Mouse (Mus musculus) embryo, embryonic 10.5 days (tissue): ENCODE results near the gene Ccdc141.
A peak's percentile ranks its signal among the peaks of the same experiment; 100 is the strongest.

Experiments
- DNase-seq: peaks from one replicate; pipeline ENCODE4 v3.0.0-alpha.2; 2015; ENCODE audit warnings: low spot score

Ccdc141 gene

DNA sequence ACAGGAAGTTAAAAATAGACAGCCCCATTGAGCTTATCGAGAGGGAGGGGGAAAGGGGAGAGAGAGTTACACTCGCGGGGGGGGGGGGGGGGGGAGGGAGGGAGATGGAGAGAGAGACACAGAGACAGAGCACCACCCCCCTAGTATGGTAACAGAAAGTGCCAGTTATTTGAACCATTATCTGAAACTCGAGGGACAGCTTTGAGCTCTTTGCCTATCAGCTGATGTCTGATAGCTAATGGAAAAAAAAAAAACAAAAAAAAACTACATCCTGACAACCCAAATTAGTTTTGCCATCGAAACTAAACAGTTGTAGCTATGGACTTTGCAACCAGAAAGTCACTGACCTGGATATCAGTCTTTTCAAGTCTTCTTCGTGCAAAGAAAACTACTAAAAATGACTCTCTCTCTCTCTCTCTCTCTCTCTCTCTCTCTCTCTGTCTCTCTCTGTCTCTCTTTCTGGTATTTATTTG is at the start of gene Ccdc141:
Gene Ccdc141 (minus strand): TSS at position 4 of the 473 bp plus-strand sequence.
- no peak for DNase-seq

DNA sequence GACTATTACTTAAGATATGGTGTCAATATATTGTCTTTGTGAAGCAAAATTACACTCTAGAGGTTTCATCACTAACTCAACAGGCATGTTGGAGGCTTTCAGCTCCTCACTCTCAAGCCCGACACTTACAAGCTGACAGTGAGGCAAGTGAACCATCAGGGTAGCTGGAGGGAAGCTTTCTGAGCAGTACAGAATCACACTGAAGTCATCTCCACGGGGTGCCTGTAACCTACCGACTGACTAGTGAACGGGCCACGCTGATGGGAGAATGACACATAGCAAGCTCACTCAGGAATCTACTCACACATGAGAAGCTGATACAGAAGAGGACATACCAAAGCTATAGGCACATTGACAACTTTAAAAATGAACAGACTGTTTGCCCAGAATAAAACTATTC is 42.4 kb upstream of the Ccdc141 start:
- no peak for DNase-seq

GRCm38 (mm10) chr2:77206951-77207350 is 36.5 kb upstream of the Ccdc141 start:
- DNase-seq, result no peak

GRCm38 (mm10) chr2:77203916-77204315 is 33.5 kb upstream of the Ccdc141 start:
- DNase-seq, result peak; percentile 62

DNA sequence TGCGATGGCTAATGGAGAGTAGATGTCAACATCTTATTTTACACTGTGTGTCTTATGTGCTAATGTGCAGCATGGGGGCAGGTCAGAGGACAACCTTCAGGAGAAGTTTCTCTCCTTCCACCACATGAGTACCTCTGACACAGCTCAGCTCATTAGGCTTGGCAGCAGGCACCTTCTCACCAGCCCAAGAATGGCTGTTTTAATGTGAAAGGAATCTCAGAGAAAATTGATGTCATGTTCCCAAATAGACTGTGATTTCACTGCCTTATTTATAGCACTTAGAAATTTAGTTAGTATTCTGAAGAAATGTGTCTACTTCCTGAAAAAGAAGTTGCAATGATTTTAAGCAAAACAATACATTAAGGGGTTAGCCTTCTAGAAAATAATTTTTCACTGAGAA is 31.5 kb upstream of the Ccdc141 start:
- no peak for DNase-seq

GRCm38 (mm10) chr2:77200958-77201614 is 30.6 kb upstream of the Ccdc141 start:
- DNase-seq, result no peak

DNA sequence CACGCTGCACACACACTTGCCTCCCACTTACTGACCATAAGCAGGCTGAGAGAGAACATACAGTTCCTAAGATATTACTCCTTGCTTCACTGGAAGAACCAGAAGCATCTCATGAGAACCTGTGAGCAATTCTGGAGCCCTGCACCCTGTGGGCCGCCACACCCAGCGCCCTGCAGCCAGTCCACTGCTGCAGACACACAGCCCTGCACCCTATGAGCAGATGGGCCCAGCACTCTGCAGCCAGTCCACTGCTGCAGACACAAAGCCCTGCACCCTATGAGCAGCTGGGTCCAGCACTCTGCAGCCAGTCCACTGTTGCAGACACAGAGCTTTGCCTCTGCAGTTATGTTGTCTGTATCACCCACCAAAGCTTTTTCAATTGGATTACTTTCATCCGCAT is 29.9 kb upstream of the Ccdc141 start:
- DNase-seq, result no peak

DNA sequence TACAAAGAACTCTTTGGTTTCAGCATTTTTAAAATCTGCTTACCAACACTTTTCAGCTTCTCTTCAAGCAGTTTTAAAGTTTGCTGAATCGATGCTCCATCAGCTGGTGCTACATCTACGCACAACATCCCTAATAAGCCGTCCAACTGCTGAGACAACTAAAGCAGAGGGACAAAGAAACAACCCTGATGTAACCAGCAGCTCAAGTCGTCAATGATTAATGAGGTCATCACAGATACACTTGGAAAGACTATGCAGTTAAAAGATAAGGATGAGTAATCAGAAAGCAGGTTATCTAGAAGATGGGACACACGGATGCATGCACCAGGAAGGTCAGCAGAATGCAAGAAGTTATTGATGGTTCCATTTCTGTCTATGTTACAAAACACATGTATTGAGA is 27.8 kb upstream of the Ccdc141 start:
- DNase-seq, result no peak

GRCm38 (mm10) chr2:77196819-77197218 is 26.4 kb upstream of the Ccdc141 start:
- DNase-seq, result no peak

DNA sequence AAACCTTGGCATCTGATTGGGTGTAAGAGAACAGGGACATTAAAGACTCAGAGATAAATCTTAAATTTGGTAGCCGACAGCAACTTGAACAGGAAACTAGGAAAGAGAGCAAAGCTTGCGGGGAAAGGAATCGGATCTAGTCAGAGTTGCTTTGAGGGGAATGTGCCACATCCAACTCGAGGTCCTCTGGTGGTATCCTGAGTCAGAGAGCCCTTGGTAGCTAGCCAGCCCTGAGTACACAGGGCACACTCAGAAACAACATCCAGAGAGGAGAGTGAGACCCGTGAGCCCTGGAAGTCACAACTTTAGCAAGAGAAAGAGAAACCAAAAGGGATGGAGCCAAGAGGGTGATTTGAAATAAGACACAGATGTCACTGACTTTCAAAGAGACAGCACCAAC is 24.6 kb upstream of the Ccdc141 start:
- no peak for DNase-seq

DNA sequence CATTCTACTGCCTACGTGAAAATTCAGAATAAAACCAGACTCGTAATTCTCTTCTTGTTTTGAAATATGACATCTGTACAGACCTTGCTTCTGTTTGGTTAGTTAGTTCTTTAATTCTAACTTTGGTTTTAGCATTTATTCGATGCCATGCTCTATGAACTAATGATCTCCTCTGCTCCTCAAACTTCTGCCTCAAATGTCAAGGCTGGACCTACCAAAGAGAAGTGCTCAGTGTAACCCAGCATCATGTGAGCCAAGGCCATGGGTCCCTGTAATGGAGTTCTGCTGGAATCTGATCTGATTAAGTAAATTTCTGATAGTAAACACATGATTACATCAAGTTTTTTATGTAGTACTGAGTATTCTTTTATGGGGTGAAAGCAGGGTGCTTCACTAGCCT is 21.4 kb upstream of the Ccdc141 start:
- no peak for DNase-seq

DNA sequence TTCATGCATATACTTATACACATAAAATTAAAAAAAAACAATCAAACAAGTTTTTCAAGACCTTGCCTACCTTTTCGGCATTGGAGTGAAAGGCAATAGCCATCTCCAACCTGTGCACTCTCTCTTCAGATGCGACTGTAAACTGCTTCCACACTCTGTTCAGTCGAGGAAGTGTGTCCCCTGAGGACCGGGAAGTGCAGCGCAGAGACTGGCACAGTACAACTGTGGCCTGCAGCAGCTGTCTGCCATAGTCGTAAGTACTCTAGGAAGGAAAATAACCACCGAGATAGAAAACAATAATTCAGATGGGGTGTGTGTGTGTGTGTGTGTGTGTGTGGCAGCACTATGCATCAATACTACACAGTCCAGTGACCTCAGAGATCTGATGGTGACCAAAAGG is 20.5 kb upstream of the Ccdc141 start:
- no peak for DNase-seq

DNA sequence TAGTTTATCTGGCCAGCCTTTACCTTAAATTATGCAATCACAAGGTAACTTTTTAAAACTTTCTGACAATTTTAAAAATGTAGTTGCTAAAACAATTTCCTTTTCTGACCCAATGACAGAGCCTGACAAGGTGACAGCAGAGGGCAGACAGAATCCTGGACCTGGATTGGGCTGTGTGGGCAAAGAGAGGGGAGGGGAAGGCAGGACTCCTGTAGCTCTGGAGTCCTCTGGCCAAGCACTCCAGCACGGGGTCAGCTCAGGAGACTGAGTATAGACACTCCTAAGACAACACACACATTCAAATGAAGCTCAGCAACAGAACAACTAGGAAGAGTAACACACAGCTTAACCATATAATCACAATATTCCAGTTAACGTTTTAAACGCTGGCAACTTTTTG is 19.9 kb upstream of the Ccdc141 start:
- DNase-seq, result no peak

DNA sequence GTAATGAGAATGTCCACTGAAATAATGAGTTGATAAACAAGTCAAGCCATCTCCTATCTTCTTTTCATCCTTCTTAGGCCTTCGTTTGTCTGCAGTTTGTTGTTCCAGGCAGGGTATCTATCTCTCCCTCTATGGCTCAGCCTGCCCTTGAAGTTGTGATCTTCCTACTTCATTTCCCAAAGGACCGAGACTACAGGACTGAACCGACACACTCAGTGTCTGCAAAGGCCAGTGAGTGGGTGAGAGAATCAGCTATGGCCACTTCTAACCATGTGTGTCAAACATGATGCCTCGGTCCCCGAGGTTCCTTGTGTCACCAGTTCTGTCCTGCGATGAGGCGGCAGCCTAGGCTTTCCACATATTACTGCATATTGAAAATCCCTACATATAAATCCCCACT is 19.2 kb upstream of the Ccdc141 start:
- DNase-seq, result no peak

GRCm38 (mm10) chr2:77187501-77187900 is 17.1 kb upstream of the Ccdc141 start:
- DNase-seq, result no peak

GRCm38 (mm10) chr2:77186912-77187311 is 16.5 kb upstream of the Ccdc141 start:
- no peak for DNase-seq

DNA sequence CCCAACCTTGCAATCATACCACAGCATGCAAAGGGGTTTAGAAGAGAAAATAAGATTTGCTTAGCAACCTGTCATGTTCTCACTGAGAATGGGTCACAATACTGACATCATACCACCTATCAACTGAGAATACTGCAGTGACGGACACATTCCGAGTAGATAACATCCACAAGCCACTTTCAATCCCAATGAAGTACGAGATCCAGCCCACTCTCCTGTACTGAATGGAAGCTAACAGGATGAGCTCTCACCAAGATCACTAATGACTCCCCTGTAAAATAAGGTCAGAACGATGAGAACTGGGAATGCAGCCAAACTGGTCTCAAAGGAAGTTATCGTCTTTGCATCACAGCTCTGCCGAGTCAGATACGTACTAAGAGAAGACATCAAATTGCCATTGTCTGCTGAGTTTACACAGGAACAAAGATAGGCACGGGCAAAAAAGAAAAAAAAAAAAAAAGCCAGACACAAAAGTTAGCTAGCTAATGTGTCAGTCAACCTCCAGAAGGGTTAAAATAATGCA is 13.7 kb upstream of the Ccdc141 start:
- DNase-seq, result no peak

DNA sequence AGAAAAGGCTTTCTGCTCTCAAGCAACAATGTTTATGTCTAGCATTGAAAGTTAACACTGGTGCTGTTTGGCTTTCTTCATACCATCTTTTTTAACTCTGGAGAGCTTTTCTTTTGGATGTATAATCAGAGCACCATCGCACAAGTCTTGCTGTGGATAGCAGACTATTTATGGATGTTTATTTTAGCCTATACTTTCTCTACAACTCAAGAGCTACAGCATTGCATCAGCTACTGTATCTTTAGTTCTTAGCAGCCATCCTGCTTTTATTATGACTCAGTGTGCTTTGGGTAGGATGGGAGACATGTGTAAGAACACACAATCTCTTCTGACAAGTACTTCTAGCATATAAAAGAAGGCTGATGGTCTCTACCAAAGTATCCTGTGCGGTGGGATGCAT is 13.2 kb upstream of the Ccdc141 start:
- DNase-seq, result no peak

DNA sequence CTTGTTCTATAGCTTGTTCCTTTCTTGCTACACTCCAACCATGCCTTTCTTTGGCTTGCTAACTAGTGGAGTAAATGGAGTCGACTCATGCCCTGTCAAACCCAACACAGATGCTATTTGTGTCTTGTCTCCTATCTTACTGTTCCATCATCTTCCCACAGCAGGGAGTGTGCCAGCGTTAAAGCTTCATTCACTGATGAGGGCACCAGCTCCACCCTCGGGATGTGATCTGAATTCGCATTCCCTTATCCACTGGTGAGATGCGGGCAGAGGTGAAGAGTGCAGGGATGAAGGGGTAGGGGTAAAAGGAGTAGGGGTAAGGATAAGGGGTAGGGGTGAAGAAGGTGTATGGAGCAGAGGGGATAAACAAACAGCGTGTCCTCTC is 12.6 kb upstream of the Ccdc141 start:
- no peak for DNase-seq

DNA sequence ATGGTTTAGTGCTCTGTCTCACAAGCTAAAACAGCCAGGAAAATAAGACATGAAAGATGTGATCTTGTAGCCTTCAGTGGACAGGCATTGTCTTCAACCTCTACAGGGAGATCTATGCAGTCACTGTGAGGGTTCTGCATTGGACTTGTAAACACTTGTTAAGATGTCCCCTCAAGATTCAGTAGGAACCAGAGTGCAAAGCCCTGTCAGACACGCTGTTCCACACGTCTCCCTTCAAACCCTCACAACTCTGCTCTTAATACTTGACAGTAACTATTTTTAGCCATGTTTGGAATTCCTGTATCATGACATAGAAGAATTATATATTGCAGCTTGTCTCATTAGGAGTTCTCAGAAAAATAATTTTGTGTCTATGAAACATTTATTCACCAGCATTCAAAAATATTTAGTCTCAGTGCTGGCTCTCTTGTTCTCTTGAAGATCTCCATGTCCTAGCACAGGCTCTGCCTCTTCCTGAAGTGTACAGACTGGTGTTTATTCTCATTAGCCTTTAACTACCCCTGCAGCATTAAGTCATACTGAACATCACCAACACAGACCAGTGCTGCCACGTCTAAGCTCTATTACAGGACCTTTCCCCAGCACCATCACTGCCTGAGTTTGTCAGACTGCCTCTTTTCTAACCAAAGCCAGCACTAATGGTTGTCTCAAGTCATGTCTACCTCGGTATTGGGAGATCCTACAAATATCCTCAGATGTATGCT is 12.0 kb upstream of the Ccdc141 start:
- no peak for DNase-seq

DNA sequence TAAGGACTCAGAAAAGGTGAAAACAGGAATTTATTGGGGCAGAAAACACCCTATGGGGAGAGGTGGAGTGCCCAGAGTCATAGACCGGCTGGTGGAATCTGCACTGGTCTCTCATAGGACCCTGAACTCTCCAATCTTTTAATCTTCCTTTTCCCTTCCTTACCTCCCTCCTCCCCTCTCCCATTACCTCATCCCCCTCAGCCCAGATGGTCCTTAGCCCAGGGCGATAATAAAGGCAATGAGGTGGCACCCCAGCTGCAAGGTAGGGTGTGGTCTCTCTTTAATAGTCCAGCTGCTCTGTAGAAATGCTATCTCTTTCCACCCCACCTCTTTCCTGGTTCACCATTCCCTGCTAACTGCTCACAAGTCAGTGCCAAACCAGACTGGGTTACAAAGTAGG is 7.0 kb upstream of the Ccdc141 start:
- peak; percentile 13 for DNase-seq

DNA sequence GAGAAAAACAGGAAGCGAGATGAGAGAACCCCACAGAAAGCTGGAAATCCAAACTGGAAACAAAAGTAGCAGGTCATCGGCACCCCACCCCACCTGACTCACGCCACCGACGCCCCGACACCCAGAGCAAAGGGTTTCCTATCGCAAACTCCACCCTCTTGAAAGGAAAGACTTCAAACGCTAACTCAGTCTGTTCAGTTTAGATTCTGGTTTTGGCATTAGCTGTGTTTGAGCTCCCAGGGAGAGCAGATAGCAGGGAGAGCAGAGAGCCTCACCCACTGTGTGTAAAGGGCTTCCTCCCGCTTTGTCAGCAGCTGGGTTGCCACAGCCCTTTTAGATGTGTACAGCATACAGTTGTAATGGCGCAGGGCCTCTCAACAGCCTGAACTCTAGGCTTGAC is 6.0 kb upstream of the Ccdc141 start:
- DNase-seq, result peak; percentile 8

- no peak for DNase-seq
Measured at GRCm38 (mm10) chr2:77175411-77175810, 5.0 kb upstream of the Ccdc141 start.

DNA sequence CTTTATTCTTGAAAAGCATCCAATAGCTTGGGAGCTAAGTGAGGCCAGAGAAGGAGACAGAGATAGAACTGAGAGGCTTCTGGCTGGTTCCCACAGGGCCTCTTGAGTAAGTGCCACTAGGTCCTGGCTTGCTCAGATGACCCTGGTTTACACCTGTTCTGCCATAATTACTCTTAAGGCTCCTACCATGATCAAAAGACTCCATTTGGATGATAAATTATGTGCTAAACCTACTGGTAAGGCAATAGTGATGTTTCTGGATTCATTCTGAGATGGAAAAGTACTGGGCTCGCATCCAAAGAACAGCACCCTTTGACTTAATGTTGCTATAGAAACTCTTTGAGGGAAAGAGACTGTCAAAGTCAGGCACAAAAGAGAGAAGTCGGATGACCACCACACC is 3.9 kb upstream of the Ccdc141 start:
- DNase-seq, result no peak
